Mouse (Mus musculus): ENCODE data around the gene Sgip1.

DNA sequence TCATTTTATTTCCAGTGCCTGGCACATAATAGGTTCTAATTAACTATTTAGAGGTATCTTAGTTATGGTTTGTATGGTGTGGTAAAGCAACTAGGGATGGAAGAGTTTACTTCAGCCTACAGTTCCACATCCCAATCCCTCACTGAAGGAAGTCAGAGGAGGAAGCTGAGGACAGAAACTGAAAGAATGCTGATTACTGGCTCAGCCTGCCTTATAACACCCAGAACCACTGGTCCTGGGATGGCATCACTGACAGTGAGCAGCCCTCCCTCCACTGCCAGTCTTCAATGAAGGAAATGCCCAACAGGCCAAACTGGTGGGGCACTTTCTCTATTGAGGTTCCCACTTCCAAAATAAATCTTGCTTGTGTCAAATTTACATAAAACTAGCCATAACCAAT lies 67.2 kb downstream of the Sgip1 start:
- TF ChIP-seq POLR2A (IDR thresholded peaks at IDR 0.05; ENCODE audit: low read depth, low read length): no peak
- TF ChIP-seq CTCF (IDR thresholded peaks at IDR 0.05; ENCODE audit: extremely low read depth, insufficient read length, insufficient replicate concordance, low read depth, low read length): no peak

Measured in small intestine, adult 2 months (tissue).